Mouse (Mus musculus) forebrain, embryonic 16.5 days (tissue): ENCODE results near the gene Olfr229. TPM values are rescaled to one million over a fixed set of nuclear protein-coding genes. Genes with fewer than 3 reads are reported as not detected.
A peak's percentile ranks its signal among the peaks of the same experiment; 100 is the strongest.
"Not testable (repeated sequence)": the region's sequence is repeated elsewhere in the genome, so short reads cannot be mapped to it uniquely, and the experiment has no call there.

Experiments
- ATAC-seq: fragments of 200-750 bp; cut with Nextera tagmentation; 2 replicates; pipeline ENCODE4 v1.8.0; 2017; ENCODE audit warnings: mild to moderate bottlenecking, moderate library complexity
- H3K27ac ChIP-seq: fragments of 300-500 bp; sonication (generic); 2 replicates; pipeline ENCODE4 v1.5.1; 2014; ENCODE audit warnings: low read length, control low read depth
- H3K27me3 ChIP-seq: fragments of 300-500 bp; sonication (generic); replicated peaks from 2 replicates; pipeline ENCODE4 v1.6.1; 2014; ENCODE audit warnings: low read length; ENCODE audit not compliant: control insufficient read depth, insufficient read depth
- H3K36me3 ChIP-seq: fragments of 300-500 bp; sonication (generic); 2 replicates; pipeline ENCODE4 v1.6.1; 2014; ENCODE audit not compliant: control insufficient read depth, insufficient read depth
- H3K4me1 ChIP-seq: fragments of 300-500 bp; sonication (generic); replicated peaks from 2 replicates; pipeline ENCODE4 v1.6.1; 2014; ENCODE audit warnings: low read length; ENCODE audit not compliant: control insufficient read depth, insufficient read depth
- H3K4me2 ChIP-seq: fragments of 300-500 bp; sonication (generic); 2 replicates; pipeline ENCODE4 v1.6.1; 2014; ENCODE audit warnings: mild to moderate bottlenecking, low read length, control low read depth
- H3K4me3 ChIP-seq: fragments of 300-500 bp; sonication (generic); replicated peaks from 2 replicates; pipeline ENCODE4 v1.5.1; 2014; ENCODE audit warnings: mild to moderate bottlenecking, low read length, control low read depth
- H3K9ac ChIP-seq: fragments of 300-500 bp; sonication (generic); replicated peaks from 2 replicates; pipeline ENCODE4 v1.6.1; 2014; ENCODE audit warnings: low read depth, low read length, control low read depth
- H3K9me3 ChIP-seq: fragments of 300-500 bp; sonication (generic); 2 replicates; pipeline ENCODE4 v1.6.1; 2016; ENCODE audit warnings: low read length; ENCODE audit not compliant: control insufficient read depth
- WGBS: fragments of 180-500 bp; shearing (Covaris S2); extraction: QIAGEN DNeasy Blood & Tissue Kit; methylation state at CpG from one replicate; pipeline ENCODE4 v1.1.7; 2014; 5-methylcytosine and 5-hydroxymethylcytosine counted together
- polyA plus RNA-seq: library from polyadenylated mRNA; unstranded; fragments of >200 nt; fragmentation: Nextera tagmentation; extraction: Ambion mirVana; gene quantifications from 2 replicates; pipeline ENCODE4 v1.2.1, GENCODE M21; 2015

Gene Olfr229
- not detected in 2 replicates for polyA plus RNA-seq

DNA sequence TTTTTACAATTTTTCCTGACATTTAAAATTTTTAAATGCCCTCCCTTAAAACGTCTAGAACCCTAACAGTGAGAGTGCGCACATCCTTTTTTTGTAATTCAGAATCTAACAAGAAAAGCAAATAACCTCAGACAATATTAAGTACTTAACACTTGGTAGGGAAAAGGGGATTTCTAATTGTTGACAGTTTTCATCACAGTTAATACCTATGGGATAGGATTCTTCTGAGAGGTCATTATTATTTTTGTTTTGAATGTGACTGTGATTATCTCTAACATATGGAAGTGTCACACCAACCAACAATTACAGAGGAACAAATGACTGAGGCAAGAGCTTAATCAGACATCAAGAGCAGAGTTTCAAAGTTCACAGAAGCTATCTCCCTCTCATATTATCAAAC, at the start of gene Olfr229:
Olfr229 (plus strand) TSS at position 301 of the 400 bp plus-strand sequence.
- no peaks in the 10 kb centered on the region for H3K4me1 ChIP-seq
- no peak within 1 kb of the TSS for H3K27ac ChIP-seq
- no peaks in the 10 kb centered on the region for H3K36me3 ChIP-seq
- H3K4me3 ChIP-seq, result no peak within 1 kb of the TSS
- H3K27me3 ChIP-seq, result no peaks in the 10 kb centered on the region
- no peak for ATAC-seq
- WGBS, result 77% methylated on average over 2 of the region's 2 CpGs
- H3K9me3 ChIP-seq, result no peaks in the 10 kb centered on the region
- H3K4me2 ChIP-seq, result no peak within 1 kb of the TSS
- no peak within 1 kb of the TSS for H3K9ac ChIP-seq

DNA sequence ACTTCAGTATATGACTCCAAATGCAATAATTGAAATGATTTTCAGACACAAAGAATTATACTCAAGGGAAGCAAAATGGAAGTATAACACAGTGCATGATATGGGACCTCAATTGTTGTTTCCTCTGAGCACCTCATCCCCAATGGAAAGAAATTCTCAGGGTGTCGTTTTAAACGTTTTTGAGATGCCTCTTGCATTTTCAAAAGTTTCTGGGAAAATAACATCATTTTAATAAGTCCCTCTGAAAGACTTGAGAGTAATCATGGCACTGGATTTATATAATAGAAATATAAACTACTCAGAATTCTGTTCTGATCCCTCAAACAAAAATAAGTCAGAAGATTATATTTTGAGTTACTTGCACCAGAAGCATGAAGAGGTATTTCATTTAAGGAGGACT, 41.0 kb upstream of the Olfr229 start, which contains the start of gene Olfr972:
Olfr972 (plus strand) TSS at position 301 of the 400 bp plus-strand sequence.
- Histone ChIP-seq H3K4me3 (no peak within 1 kb of the TSS), H3K27ac (no peak within 1 kb of the TSS), H3K36me3 (no peaks in the 10 kb centered on the region), H3K9ac (no peak within 1 kb of the TSS), H3K9me3 (no peaks in the 10 kb centered on the region), H3K27me3 (no peaks in the 10 kb centered on the region), H3K4me2 (no peak within 1 kb of the TSS), H3K4me1 (no peaks in the 10 kb centered on the region)
- 65% methylated on average over 2 of the region's 2 CpGs for WGBS
- no peak for ATAC-seq

DNA sequence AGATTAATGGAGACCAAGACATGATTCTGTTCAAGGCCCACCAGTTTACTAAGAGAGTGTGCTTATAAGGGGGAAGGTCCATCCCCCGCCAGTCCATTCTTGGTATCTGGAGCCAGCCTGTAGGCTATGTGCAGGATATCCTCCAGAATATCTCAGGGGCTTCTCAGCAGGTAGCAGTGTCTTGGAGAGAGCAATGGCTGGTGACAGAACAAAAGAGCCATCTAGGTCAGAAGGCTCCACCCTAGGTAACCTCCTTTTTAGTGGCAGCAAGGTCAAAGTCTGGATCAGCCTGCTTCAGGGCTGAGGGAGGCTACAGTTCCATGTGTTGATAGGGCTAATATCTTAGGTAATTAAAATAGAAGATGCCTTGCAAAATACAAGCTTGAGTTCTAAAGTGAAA, 35.1 kb upstream of the Olfr229 start:
- H3K9me3 ChIP-seq, H3K27me3 ChIP-seq, H3K9ac ChIP-seq, H3K4me2 ChIP-seq, H3K4me3 ChIP-seq, ATAC-seq, H3K36me3 ChIP-seq, H3K27ac ChIP-seq, H3K4me1 ChIP-seq: not testable (repeated sequence)
- WGBS, result 97% methylated on average over 1 of the region's 1 CpGs

DNA sequence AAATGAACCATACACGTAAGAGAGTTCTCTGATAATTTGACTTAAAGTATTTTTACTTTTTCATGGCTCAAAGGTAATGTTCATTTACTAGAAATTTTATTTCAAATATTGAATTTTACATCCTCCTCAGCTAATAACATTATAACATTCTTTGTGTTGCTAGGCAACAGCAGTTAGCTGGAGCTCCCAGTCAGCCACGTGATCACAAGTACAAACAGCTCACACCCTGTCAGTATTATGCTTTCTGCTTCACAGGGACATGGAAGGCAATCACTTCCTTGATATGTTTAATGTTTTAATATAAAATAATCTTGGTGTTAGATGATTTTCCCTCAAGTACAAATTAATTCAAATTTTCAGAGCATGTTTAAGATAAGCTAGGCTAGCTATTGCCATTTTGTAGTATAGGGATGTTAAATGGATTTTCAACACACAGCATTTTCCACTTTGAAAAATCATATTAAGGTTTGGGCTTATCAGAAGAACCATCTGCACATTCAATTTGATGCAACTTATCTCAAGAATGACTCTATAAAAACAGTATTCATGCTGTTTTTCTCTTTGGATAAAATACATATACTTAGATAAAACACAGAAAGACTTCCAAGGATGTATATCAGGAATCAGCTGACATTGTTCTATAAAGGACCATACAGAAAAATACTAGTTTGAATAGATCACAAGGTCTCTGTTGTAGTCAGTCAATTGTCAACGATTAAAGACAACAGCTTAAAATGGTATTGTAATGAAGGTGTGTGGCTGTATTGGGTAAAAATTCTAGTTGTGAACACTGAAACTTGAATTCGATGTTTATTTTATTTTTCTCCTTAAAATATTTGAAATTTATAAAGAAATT, 29.4 kb upstream of the Olfr229 start:
- not testable (repeated sequence) for H3K27me3 ChIP-seq, H3K4me1 ChIP-seq, H3K4me3 ChIP-seq, H3K4me2 ChIP-seq, H3K36me3 ChIP-seq, H3K27ac ChIP-seq, H3K9ac ChIP-seq, H3K9me3 ChIP-seq
- ATAC-seq, result peak; percentile 97
- no CpG with 5 or more reads among the region's 4 CpGs for WGBS

DNA sequence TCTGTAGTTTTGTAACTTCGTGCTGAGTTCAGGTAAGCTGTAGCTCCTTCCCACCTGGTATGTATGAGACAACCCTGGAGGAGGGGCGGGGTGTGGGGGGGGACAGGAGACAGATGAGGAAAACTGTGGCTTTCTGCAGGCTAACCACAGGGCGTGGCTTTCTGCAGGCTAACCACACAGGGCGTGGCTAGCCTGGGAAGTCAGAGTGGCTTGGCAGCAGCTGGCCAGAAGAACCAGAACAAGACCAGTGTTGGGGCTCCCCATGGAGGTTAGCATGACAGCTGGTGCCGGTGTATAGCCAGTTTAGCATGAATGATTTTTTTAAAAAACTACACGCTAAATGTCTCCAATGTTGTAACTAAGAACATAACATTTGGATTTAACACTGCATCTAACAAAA, 2.0 kb upstream of the Olfr229 start:
- no peaks in the 10 kb centered on the region for H3K4me1 ChIP-seq
- H3K9me3 ChIP-seq, result no peaks in the 10 kb centered on the region
- no peak for ATAC-seq
- H3K27ac ChIP-seq, result no peak overlapping the region
- H3K9ac ChIP-seq, result no peak overlapping the region
- no peak overlapping the region for H3K4me2 ChIP-seq
- WGBS, result 83% methylated on average over 6 of the region's 6 CpGs
- H3K36me3 ChIP-seq, result no peaks in the 10 kb centered on the region
- no peak overlapping the region for H3K4me3 ChIP-seq
- H3K27me3 ChIP-seq, result no peaks in the 10 kb centered on the region

DNA sequence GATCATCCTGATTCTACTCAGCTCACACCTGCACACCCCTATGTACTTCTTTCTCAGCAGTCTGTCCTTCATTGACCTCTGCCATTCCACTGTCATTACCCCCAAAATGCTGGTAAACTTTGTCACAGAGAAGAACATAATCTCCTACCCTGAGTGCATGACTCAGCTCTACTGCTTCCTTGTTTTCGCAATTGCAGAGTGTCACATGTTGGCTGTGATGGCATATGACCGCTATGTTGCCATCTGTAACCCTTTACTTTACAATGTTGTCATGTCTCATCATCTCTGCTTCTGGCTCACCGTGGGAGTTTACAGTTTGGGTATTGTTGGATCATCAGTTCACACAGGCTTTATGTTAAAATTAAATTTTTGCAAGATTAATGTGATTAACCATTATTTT, 2.8 kb downstream of the Olfr229 start:
- no peaks in the 10 kb centered on the region for H3K9me3 ChIP-seq
- WGBS, result 93% methylated on average over 3 of the region's 3 CpGs

DNA sequence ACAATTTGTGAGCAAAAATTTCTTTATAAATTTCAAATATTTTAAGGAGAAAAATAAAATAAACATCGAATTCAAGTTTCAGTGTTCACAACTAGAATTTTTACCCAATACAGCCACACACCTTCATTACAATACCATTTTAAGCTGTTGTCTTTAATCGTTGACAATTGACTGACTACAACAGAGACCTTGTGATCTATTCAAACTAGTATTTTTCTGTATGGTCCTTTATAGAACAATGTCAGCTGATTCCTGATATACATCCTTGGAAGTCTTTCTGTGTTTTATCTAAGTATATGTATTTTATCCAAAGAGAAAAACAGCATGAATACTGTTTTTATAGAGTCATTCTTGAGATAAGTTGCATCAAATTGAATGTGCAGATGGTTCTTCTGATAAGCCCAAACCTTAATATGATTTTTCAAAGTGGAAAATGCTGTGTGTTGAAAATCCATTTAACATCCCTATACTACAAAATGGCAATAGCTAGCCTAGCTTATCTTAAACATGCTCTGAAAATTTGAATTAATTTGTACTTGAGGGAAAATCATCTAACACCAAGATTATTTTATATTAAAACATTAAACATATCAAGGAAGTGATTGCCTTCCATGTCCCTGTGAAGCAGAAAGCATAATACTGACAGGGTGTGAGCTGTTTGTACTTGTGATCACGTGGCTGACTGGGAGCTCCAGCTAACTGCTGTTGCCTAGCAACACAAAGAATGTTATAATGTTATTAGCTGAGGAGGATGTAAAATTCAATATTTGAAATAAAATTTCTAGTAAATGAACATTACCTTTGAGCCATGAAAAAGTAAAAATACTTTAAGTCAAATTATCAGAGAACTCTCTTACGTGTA, 21.1 kb downstream of the Olfr229 start:
- not testable (repeated sequence) for H3K4me1 ChIP-seq, H3K9me3 ChIP-seq, H3K9ac ChIP-seq, H3K27ac ChIP-seq, H3K36me3 ChIP-seq, H3K4me2 ChIP-seq, H3K27me3 ChIP-seq, H3K4me3 ChIP-seq
- ATAC-seq, result peak; percentile 98
- WGBS, result no CpG with 5 or more reads among the region's 4 CpGs

More for the DNA sequence above, 2.8 kb downstream of the Olfr229 start:
- no peak overlapping the region for H3K4me3 ChIP-seq
- no peak for ATAC-seq
- H3K27ac ChIP-seq, result no peak overlapping the region
- H3K4me2 ChIP-seq, result no peak overlapping the region
- no peaks in the 10 kb centered on the region for H3K27me3 ChIP-seq
- H3K9ac ChIP-seq, result no peak overlapping the region
- no peaks in the 10 kb centered on the region for H3K36me3 ChIP-seq
- H3K4me1 ChIP-seq, result no peaks in the 10 kb centered on the region

DNA sequence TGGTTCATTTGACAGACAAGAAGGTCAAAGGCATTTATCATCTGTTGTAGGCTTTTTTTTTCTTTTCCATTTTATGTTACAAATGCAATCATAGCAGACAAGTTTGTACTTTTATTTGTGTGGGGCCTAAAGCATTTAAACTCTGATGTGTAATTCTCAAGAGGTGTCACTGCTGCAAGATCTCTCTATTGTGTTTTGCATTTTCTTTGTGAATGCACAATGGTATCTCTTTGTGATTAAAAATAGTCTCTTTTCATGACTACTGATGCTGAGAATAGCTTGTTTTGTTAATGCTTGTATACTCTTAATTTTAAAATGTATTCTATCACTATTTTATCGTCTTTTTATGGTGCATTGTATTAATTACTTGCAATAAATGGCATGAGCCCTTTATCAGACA, 21.7 kb downstream of the Olfr229 start:
- not testable (repeated sequence) for H3K36me3 ChIP-seq
- 35% methylated on average over 1 of the region's 1 CpGs for WGBS
- ATAC-seq, result peak; percentile 61

DNA sequence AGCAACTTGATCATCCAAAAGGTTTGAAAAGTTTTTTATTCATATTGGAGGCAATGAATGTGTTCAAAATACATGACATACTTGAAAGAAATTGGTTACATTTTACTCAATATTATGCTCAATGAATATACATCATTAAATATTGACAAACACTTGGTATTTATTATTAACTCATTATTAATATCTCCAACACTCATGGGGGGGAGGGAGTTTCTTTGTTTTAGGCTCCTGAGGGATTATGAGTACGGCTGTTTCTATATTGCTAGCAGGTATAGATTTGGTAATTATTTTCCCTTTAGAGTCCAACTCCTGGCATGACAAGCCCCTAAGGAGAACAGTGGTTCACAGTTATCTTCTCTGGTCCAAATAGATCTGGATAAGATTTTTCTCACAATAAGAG, 30.1 kb downstream of the Olfr229 start, which contains the start of gene Olfr974:
Olfr974 (plus strand) TSS at position 301 of the 400 bp plus-strand sequence.
- no peak for ATAC-seq
- 94% methylated on average over 1 of the region's 1 CpGs for WGBS

More for the DNA sequence above, 21.7 kb downstream of the Olfr229 start:
- not testable (repeated sequence) for H3K4me1 ChIP-seq, H3K4me3 ChIP-seq, H3K27ac ChIP-seq, H3K27me3 ChIP-seq, H3K9ac ChIP-seq, H3K4me2 ChIP-seq, H3K9me3 ChIP-seq

More for the DNA sequence above, 30.1 kb downstream of the Olfr229 start, which contains the start of gene Olfr974:
- Histone ChIP-seq H3K4me3 (no peak within 1 kb of the TSS), H3K4me2 (no peak within 1 kb of the TSS), H3K4me1 (no peaks in the 10 kb centered on the region), H3K27ac (no peak within 1 kb of the TSS), H3K36me3 (no peaks in the 10 kb centered on the region), H3K9ac (no peak within 1 kb of the TSS), H3K9me3 (no peaks in the 10 kb centered on the region), H3K27me3 (no peaks in the 10 kb centered on the region)
